Mouse (Mus musculus) MEL (cell line): ENCODE results near the gene Kcnip1. TPM values are rescaled to one million over a fixed set of nuclear protein-coding genes. Genes with fewer than 3 reads are reported as not detected.

ENCODE experiments used
- DNase-seq: peaks from one replicate; pipeline ENCODE4 v3.0.0; 2011; ENCODE audit warnings: low read depth, low spot score
- H3K27ac ChIP-seq: 2 replicates; pipeline ENCODE4 v1.5.1; 2012; ENCODE audit warnings: low read depth, mild to moderate bottlenecking, control low read depth, low read length, moderate library complexity; ENCODE audit not compliant: control insufficient read depth
- H3K27me3 ChIP-seq, 2 experiments: fragments of 150-350 bp in 1 of 2; sonication (generic) in 1 of 2; 2 replicates each; pipeline ENCODE4 v1.6.1; 2012; ENCODE audit warnings: low read length in 2 of 2, mild to moderate bottlenecking in 2 of 2, improper control_type of control experiment in 1 of 2, moderate library complexity in 1 of 2; ENCODE audit not compliant: insufficient read depth in 2 of 2, control insufficient read depth in 1 of 2
- H3K36me3 ChIP-seq, 2 experiments: 2 replicates each; pipeline ENCODE4 v1.6.1; 2012 to 2014; ENCODE audit warnings: low read length in 2 of 2, improper control_type of control experiment in 1 of 2, inconsistent platforms in 1 of 2, mild to moderate bottlenecking in 1 of 2; ENCODE audit not compliant: insufficient read depth in 2 of 2, control insufficient read depth in 1 of 2
- H3K4me1 ChIP-seq, 2 experiments: fragments of 150-350 bp in 1 of 2; sonication (generic) in 1 of 2; 2 replicates each; pipeline ENCODE4 v1.6.1; 2012; ENCODE audit warnings: low read length in 2 of 2, improper control_type of control experiment in 1 of 2, mild to moderate bottlenecking in 1 of 2; ENCODE audit not compliant: insufficient read depth in 2 of 2, control insufficient read depth in 1 of 2
- H3K4me3 ChIP-seq, 2 experiments: fragments of 150-350 bp in 1 of 2; sonication (generic) in 1 of 2; 2 replicates each; pipeline ENCODE4 v1.5.1; 2012; ENCODE audit warnings: low read depth in 2 of 2, low read length in 2 of 2, mild to moderate bottlenecking in 2 of 2, moderate library complexity in 2 of 2, control low read depth in 1 of 2, improper control_type of control experiment in 1 of 2; ENCODE audit not compliant: control insufficient read depth in 1 of 2, insufficient read depth in 1 of 2
- H3K79me2 ChIP-seq: 2 replicates; pipeline ENCODE4 v1.6.1; 2012; ENCODE audit warnings: mild to moderate bottlenecking, low read length, moderate library complexity; ENCODE audit not compliant: control insufficient read depth, poor library complexity, insufficient read depth
- H3K9ac ChIP-seq: 2 replicates; pipeline ENCODE4 v1.6.1; 2012; ENCODE audit warnings: low read depth, mild to moderate bottlenecking, control low read depth, low read length, moderate library complexity; ENCODE audit not compliant: control insufficient read depth, poor library complexity, severe bottlenecking
- H3K9me3 ChIP-seq: fragments of 150-350 bp; sonication (generic); replicated peaks from 2 replicates; pipeline ENCODE4 v1.6.1; 2012; ENCODE audit warnings: mild to moderate bottlenecking, low read length, improper control_type of control experiment, moderate library complexity; ENCODE audit not compliant: insufficient read depth
- CTCF ChIP-seq, 3 experiments: IDR thresholded peaks in 2 of 3; conservative IDR thresholded peaks in 1 of 3; 2 replicates each; pipeline ENCODE4 v1.5.1; 2011 to 2012; ENCODE audit warnings: low read length in 3 of 3, low read depth in 2 of 3, mild to moderate bottlenecking in 2 of 3, improper control_type of control experiment in 1 of 3, inconsistent platforms in 1 of 3, mixed read lengths in 1 of 3, moderate library complexity in 1 of 3; ENCODE audit not compliant: control insufficient read depth in 1 of 3, insufficient read depth in 1 of 3, poor library complexity in 1 of 3, severe bottlenecking in 1 of 3
- E2F4 ChIP-seq: IDR thresholded peaks from 2 replicates; pipeline ENCODE4 v1.6.1; 2011; ENCODE audit warnings: low read depth, low read length, improper control_type of control experiment, borderline replicate concordance
- EP300 ChIP-seq, 2 experiments: IDR thresholded peaks; 2 replicates each; pipeline ENCODE4 v1.6.1; 2011; ENCODE audit warnings: improper control_type of control experiment in 2 of 2, low read length in 2 of 2, low read depth in 1 of 2, mild to moderate bottlenecking in 1 of 2
- ETS1 ChIP-seq: IDR thresholded peaks from 2 replicates; pipeline ENCODE4 v1.6.1; 2012; ENCODE audit warnings: low read depth, mild to moderate bottlenecking, inconsistent platforms, low read length, improper control_type of control experiment, moderate library complexity
- HCFC1 ChIP-seq: IDR thresholded peaks from 2 replicates; pipeline ENCODE4 v1.6.1; 2012; ENCODE audit warnings: low read depth, mild to moderate bottlenecking, inconsistent platforms, low read length, improper control_type of control experiment, moderate library complexity
- MAFK ChIP-seq: IDR thresholded peaks from 2 replicates; pipeline ENCODE4 v1.6.1; 2011; ENCODE audit warnings: low read depth, mild to moderate bottlenecking, low read length, improper control_type of control experiment, borderline replicate concordance
- MAX ChIP-seq: IDR thresholded peaks from 2 replicates; pipeline ENCODE4 v1.6.1; 2011; ENCODE audit warnings: low read length, improper control_type of control experiment
- MEF2A ChIP-seq: IDR thresholded peaks from 2 replicates; pipeline ENCODE4 v1.6.1; 2014; ENCODE audit warnings: low read depth, mild to moderate bottlenecking, inconsistent platforms, low read length, improper control_type of control experiment; ENCODE audit not compliant: poor library complexity, insufficient replicate concordance, severe bottlenecking; ENCODE audit errors: extremely low read depth
- MXI1 ChIP-seq: IDR thresholded peaks from 2 replicates; pipeline ENCODE4 v1.6.1; 2011; ENCODE audit warnings: mild to moderate bottlenecking, low read depth, low read length, improper control_type of control experiment
- MYB ChIP-seq: IDR thresholded peaks from 2 replicates; pipeline ENCODE4 v1.6.1; 2011; ENCODE audit warnings: mild to moderate bottlenecking, low read depth, low read length, improper control_type of control experiment
- NELFE ChIP-seq: IDR thresholded peaks from 2 replicates; pipeline ENCODE4 v1.6.1; 2011; ENCODE audit warnings: low read depth, low read length, improper control_type of control experiment
- NRF1 ChIP-seq: IDR thresholded peaks from 2 replicates; pipeline ENCODE4 v1.6.1; 2014; ENCODE audit warnings: low read depth, mild to moderate bottlenecking, inconsistent platforms, low read length, improper control_type of control experiment, moderate library complexity; ENCODE audit not compliant: poor library complexity, insufficient read depth, severe bottlenecking
- RAD21 ChIP-seq: IDR thresholded peaks from 2 replicates; pipeline ENCODE4 v1.6.1; 2011; ENCODE audit warnings: mild to moderate bottlenecking, low read depth, low read length, improper control_type of control experiment
- USF2 ChIP-seq, 2 experiments: IDR thresholded peaks; 2 replicates each; pipeline ENCODE4 v1.6.1; 2011 to 2012; ENCODE audit warnings: improper control_type of control experiment in 2 of 2, low read length in 2 of 2, borderline replicate concordance in 1 of 2, inconsistent platforms in 1 of 2, low read depth in 1 of 2, mild to moderate bottlenecking in 1 of 2; ENCODE audit not compliant: insufficient read depth in 1 of 2
- ZKSCAN1 ChIP-seq: IDR thresholded peaks from 2 replicates; pipeline ENCODE4 v1.6.1; 2012; ENCODE audit warnings: low read depth, mild to moderate bottlenecking, inconsistent platforms, low read length, improper control_type of control experiment, moderate library complexity
- ZNF384 ChIP-seq: IDR thresholded peaks from 2 replicates; pipeline ENCODE4 v1.6.1; 2012; ENCODE audit warnings: low read depth, mild to moderate bottlenecking, inconsistent platforms, low read length, improper control_type of control experiment
- polyA plus RNA-seq, 2 experiments: library from polyadenylated mRNA; stranded (reverse) in 1 of 2; unstranded in 1 of 2; fragments of >175 nt in 1 of 2; fragments of >200 nt in 1 of 2; gene quantifications; 2 replicates each; pipeline versions ENCODE4 v1.2.1 to v1.2.4; 2012; ENCODE audit warnings: low replicate concordance in 2 of 2, low read depth in 1 of 2; ENCODE audit not compliant: insufficient read length in 2 of 2, insufficient read depth in 1 of 2, missing spikeins in 1 of 2
- total RNA-seq: library from RNA; depleted of rRNA; stranded (reverse); fragments of 300-350 nt; gene quantifications from 2 replicates; pipeline ENCODE4 v1.2.3, GENCODE M21; 2012

Gene Kcnip1
- total and polyA plus RNA-seq, 3 experiments, result 0.04 to 0.06 TPM; not detected in 1

- H3K4me1 ChIP-seq, result no peaks in the 10 kb centered on the region
- H3K79me2 ChIP-seq, result no peaks in the 10 kb centered on the region
- H3K27me3 ChIP-seq, result peaks cover 4 to 9% of the 10 kb centered on the region in 2 experiments
- no peak overlapping the region for H3K4me3 ChIP-seq
- H3K36me3 ChIP-seq, result no peaks in the 10 kb centered on the region
- no peak overlapping the region for H3K9ac ChIP-seq
- no peak overlapping the region for H3K27ac ChIP-seq
- DNase-seq, result no peak
- TF ChIP-seq ETS1, result no peak
- TF ChIP-seq ZKSCAN1, result no peak
- TF ChIP-seq MAFK, result no peak
- no peak for TF ChIP-seq NRF1
- no peaks in the 10 kb centered on the region for H3K9me3 ChIP-seq
Measured at GRCm38 (mm10) chr11:33799933-33800332, 193.0 kb downstream of the Kcnip1 start.

GRCm38 (mm10) chr11:33798094-33798648 lies 194.8 kb downstream of the Kcnip1 start:
- no peaks in the 10 kb centered on the region for H3K4me1 ChIP-seq
- H3K9me3 ChIP-seq, result no peaks in the 10 kb centered on the region
- H3K27me3 ChIP-seq, result no peaks in the 10 kb centered on the region; a peak in 2 of 4 replicates
- no peak for DNase-seq
- TF ChIP-seq CTCF (IDR thresholded peaks at IDR 0.05 in 2 of 3, conservative IDR thresholded peaks at IDR 0.05 in 1 of 3; ENCODE audit: control insufficient read depth in 1 of 3, insufficient read depth in 1 of 3, low read depth in 2 of 3, low read length in 3 of 3, poor library complexity in 1 of 3, severe bottlenecking in 1 of 3), result no peak
- TF ChIP-seq MYB, result no peak
- TF ChIP-seq EP300 (IDR thresholded peaks at IDR 0.05; ENCODE audit: low read depth in 1 of 2, low read length in 2 of 2), result no peak
- no peak for TF ChIP-seq USF2 (IDR thresholded peaks at IDR 0.05; ENCODE audit: borderline replicate concordance in 1 of 2, insufficient read depth in 1 of 2, low read depth in 1 of 2, low read length in 2 of 2)
- TF ChIP-seq E2F4, result no peak
- TF ChIP-seq ZNF384, result no peak
- no peak for TF ChIP-seq MXI1
- no peak for TF ChIP-seq NELFE
- no peak for TF ChIP-seq MEF2A
- no peak for TF ChIP-seq ETS1
- no peak for TF ChIP-seq MAX
- TF ChIP-seq HCFC1, result no peak
- no peak for TF ChIP-seq RAD21
- TF ChIP-seq, all 39 proteins: peak for 0
- no peak overlapping the region for H3K4me3 ChIP-seq
- no peaks in the 10 kb centered on the region for H3K79me2 ChIP-seq
- H3K27ac ChIP-seq, result no peak overlapping the region
- no peaks in the 10 kb centered on the region for H3K36me3 ChIP-seq
- no peak overlapping the region for H3K9ac ChIP-seq
